Mouse (Mus musculus) embryonic fibroblast, embryonic 13.5 days (primary cell): ENCODE results near the gene Faim. TPM values are rescaled to one million over a fixed set of nuclear protein-coding genes. Genes with fewer than 3 reads are reported as not detected.

Experiments used
- H3K27ac ChIP-seq: 2 replicates; pipeline ENCODE4 v1.5.1; 2012; ENCODE audit warnings: low read length, control low read depth, inconsistent platforms; ENCODE audit not compliant: insufficient read depth
- H3K4me1 ChIP-seq: 2 replicates; pipeline ENCODE4 v1.6.1; 2011; ENCODE audit warnings: low read length; ENCODE audit not compliant: control insufficient read depth, insufficient read depth
- H3K4me3 ChIP-seq: 2 replicates; pipeline ENCODE4 v1.5.1; 2011; ENCODE audit warnings: mild to moderate bottlenecking, control low read depth, low read length; ENCODE audit not compliant: insufficient read depth
- CTCF ChIP-seq: IDR thresholded peaks from 2 replicates; pipeline ENCODE4 v1.5.1; 2011; ENCODE audit warnings: mild to moderate bottlenecking, control low read depth, low read length, moderate library complexity, borderline replicate concordance; ENCODE audit not compliant: insufficient read depth
- POLR2A ChIP-seq: IDR thresholded peaks from 2 replicates; pipeline ENCODE4 v1.6.1; 2011; ENCODE audit warnings: low read depth, mild to moderate bottlenecking, control low read depth, low read length, moderate library complexity
- polyA plus RNA-seq: library from polyadenylated mRNA; stranded (reverse); fragments of >200 nt; gene quantifications from 2 replicates; pipeline ENCODE4 v1.2.4, GENCODE M21; 2011; ENCODE audit warnings: low read depth; ENCODE audit not compliant: missing spikeins, insufficient read length

The Faim gene
- polyA plus RNA-seq, 1 experiment, result 33.9 TPM

DNA sequence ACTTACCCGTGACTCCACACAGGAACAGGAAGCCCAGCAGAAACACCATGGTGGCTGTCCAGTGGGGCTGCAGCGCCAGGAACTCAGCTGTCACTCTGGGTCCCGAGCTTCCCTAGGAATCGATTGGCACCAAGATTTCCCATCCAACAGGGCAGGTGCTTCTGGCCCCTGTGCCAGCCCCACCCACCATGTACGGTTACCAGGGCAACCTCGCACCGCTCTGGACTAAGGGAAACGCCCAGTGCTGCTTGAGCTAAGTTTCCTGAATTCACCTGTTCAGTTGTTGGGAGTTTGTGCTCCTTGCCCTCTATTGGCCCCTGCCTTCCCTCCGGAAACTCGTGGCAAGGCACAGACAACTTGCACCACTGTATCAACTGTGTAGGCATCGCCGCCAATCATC is 49.4 kb downstream of the Faim start, which contains the start of gene Gm1123:
Gm1123 (minus strand) TSS at position 141 of the 400 bp plus-strand sequence.
- no peaks in the 10 kb centered on the region for H3K4me1 ChIP-seq
- H3K27ac ChIP-seq, result no peak within 1 kb of the TSS
- no peak for TF ChIP-seq CTCF
- TF ChIP-seq POLR2A, result no peak
- H3K4me3 ChIP-seq, result no peak within 1 kb of the TSS

GRCm38 (mm10) chr9:99041994-99042393 is 55.8 kb downstream of the Faim start:
- Histone ChIP-seq H3K4me3 (no peak overlapping the region), H3K4me1 (no peaks in the 10 kb centered on the region), H3K27ac (no peak overlapping the region)
- TF ChIP-seq POLR2A (no peak), CTCF (no peak)

DNA sequence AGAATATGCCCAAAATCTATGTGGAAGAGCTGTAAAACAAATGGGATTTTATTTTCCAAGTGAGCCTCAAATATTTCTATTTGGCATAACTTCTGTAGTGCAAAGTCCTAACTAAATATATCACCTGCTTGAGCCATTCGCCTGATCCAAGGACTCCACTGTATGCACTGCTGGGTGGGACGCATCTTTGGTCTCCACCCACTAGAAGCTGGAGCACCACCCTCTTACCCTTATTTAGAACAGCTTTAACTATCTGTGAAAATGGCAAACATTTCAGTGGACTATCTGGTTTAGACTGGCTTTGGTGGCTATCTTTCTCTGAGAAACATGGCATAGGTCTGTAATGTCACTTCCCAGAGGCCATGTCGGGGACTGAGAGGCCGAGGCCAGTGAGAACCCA is 56.5 kb downstream of the Faim start:
- no peak overlapping the region for H3K4me3 ChIP-seq
- H3K27ac ChIP-seq, result no peak overlapping the region
- TF ChIP-seq CTCF (no peak), POLR2A (no peak)
- H3K4me1 ChIP-seq, result peaks cover 2% of the 10 kb centered on the region; the same call in 1 of the 2 replicates

- Histone ChIP-seq H3K4me3 (no peak overlapping the region), H3K4me1 (peaks cover 4% of the 10 kb centered on the region; the same call in 1 of the 2 replicates), H3K27ac (no peak overlapping the region)
- TF ChIP-seq CTCF (no peak), POLR2A (no peak)
These were observed 58.6 kb downstream of the Faim start for GRCm38 (mm10) chr9:99044761-99045160.

DNA sequence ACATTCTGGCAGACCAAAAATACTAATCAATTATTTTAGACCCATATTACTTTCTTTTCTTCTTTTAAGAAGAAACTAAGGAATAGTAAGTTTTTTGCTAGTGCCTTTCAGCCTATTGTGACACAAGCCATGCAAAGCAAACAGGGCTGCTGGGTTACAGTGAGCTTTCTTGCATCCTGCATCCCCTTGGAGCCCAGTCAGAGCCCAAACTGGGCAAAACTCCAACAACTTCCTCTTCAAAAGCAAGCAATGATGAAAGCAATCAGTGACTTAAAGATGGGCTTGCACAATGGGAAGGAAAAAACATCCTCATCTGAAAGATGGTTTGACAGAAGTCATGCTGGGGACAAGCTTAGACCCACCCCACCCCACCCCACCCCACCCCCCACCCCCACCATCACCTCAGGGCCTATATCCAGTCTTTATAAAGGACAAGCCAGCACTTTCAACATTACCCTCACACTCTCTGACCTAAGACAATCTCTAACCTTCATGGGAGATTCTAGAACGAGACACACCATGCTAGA is 62.6 kb downstream of the Faim start:
- H3K4me1 ChIP-seq, result peaks cover 4% of the 10 kb centered on the region; the same call in 1 of the 2 replicates
- H3K27ac ChIP-seq, result no peak overlapping the region
- TF ChIP-seq POLR2A, result no peak
- no peak for TF ChIP-seq CTCF
- no peak overlapping the region for H3K4me3 ChIP-seq

GRCm38 (mm10) chr9:99049760-99050159 is 63.6 kb downstream of the Faim start:
- Histone ChIP-seq H3K27ac (no peak overlapping the region), H3K4me1 (peaks cover 4% of the 10 kb centered on the region; the same call in 1 of the 2 replicates), H3K4me3 (no peak overlapping the region)
- TF ChIP-seq CTCF (no peak), POLR2A (no peak)

Other genes with a start within 250 kb of the Faim start
- not detected in 2 replicates for gene Prr23a1, start 143.9 kb upstream of the Faim start, polyA plus RNA-seq
- not detected in 2 replicates for gene Prr23a2, start 129.9 kb upstream of the Faim start, polyA plus RNA-seq
- gene Prr23a3, start 121.6 kb upstream of the Faim start, polyA plus RNA-seq, result not detected in 2 replicates
- not detected in 2 replicates for gene 7420426K07Rik, start 83.3 kb upstream of the Faim start, polyA plus RNA-seq
- gene Foxl2, start 31.1 kb upstream of the Faim start, polyA plus RNA-seq, result 0.20 and 0.32 TPM in 2 replicates
- gene Gm1123, start 49.3 kb downstream of the Faim start, polyA plus RNA-seq, result not detected in 2 replicates
- gene Pik3cb, start 154.2 kb downstream of the Faim start, polyA plus RNA-seq, result 5.2 and 6.7 TPM in 2 replicates